8 mouse cellular contexts compared by ENCODE assay signal in the genomic region with DNA sequence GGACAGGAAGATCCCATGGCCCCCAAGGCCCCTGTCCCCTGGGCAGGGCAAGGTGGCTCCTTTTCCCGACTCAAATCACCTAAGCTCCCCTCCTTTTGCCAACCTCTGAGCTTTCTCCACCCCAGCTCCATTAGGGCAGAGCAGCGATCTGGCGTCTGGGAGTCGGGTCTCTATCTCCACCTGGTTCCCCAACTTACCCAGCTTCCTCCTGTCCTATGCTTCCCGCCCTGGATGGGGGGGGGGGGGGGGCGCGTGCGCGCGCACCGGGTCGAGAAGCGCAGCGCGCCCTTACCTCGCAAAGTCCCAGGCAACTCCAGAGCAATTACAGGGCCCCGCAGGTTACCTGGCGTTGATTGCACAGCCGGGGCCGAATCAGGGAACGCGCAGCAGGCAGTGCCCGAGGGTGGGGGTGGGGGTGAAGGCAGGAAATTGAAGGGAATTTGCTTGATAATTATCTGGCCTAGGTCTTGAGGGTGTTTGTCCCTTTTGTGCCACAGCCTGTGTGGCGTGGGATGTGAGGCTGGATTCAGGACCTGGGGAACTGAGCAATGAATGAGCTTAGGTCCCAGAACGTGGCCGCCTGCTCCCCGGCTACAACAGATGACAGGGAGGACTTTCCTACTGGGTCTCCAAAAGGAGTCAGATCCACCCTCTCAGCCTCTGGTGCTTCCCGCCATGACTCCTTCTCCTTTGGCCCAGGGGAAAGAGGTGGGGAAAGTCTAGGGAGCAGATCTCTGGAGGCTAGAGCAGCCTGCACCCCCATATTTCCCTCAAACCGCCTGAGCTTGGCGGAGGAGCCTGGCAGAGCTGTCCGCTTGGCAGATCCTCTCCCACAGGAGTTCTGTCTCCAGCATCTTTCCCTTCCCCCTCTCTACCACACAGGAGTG.
DNase-seq lines count a peak whose midpoint lies in the region; ATAC-seq and TF ChIP-seq lines count a peak whose summit lies in the region.

No protein-coding gene starts in this region.

- H3K4me2 ChIP-seq in forebrain, embryonic 11.5 days (ENCODE audit: low read depth, low read length, severe bottlenecking): peak overlapping the region; percentile 68
- peak overlapping the region; percentile 37 for H3K4me2 ChIP-seq in liver, embryonic 14.5 days (ENCODE audit: low read depth)

- TF ChIP-seq CTCF in gastrocnemius, adult 2 months (IDR thresholded peaks at IDR 0.05): no peak
- TF ChIP-seq CTCF in liver, embryonic 14.5 days (IDR thresholded peaks at IDR 0.05; ENCODE audit: low read depth): no peak

- TF ChIP-seq EP300 in liver, embryonic 14.5 days (IDR thresholded peaks at IDR 0.05; ENCODE audit: low read depth): no peak

- 5% methylated on average over 31 of the region's 31 CpGs for WGBS in forebrain, embryonic 11.5 days
- 7% methylated on average over 26 of the region's 31 CpGs for WGBS in liver, embryonic 14.5 days (ENCODE audit: insufficient replicate concordance)

- H3K9ac ChIP-seq in forebrain, embryonic 11.5 days (ENCODE audit: low read length): peak overlapping the region; percentile 44
- H3K9ac ChIP-seq in liver, embryonic 14.5 days (replicated peaks): no peak overlapping the region

- H3K4me3 ChIP-seq in gastrocnemius, adult 2 months: peak overlapping the region; percentile 53
- peak overlapping the region; percentile 25 for H3K4me3 ChIP-seq in forebrain, embryonic 11.5 days (ENCODE audit: low read depth, low read length)
- H3K4me3 ChIP-seq in liver, embryonic 14.5 days (ENCODE audit: insufficient read depth in 1 of 2, low read depth in 2 of 2, low read length in 2 of 2): no peak overlapping the region; a peak in 1 of 4 replicates

- H3K9me3 ChIP-seq in forebrain, embryonic 11.5 days (ENCODE audit: control insufficient read depth, low read length): no peaks in the 10 kb centered on the region
- H3K9me3 ChIP-seq in liver, embryonic 14.5 days (ENCODE audit: control insufficient read depth, low read length): no peaks in the 10 kb centered on the region

- intact Hi-C loops in gastrocnemius, adult 2 months (cut with DNase I): no loop called here

- no peak for DNase-seq in gastrocnemius, adult 2 months
- no peak for DNase-seq in gastrocnemius, postnatal 4 days (ENCODE audit: low spot score in 2 of 2)
- peak; percentile 72 for DNase-seq in ES-CJ7 (ENCODE audit: low read depth, low spot score)
- peak; percentile 74 for DNase-seq in forebrain, embryonic 11.5 days (ENCODE audit: low spot score)
- no peak for DNase-seq in liver, embryonic 14.5 days (ENCODE audit: low read depth in 3 of 3, low spot score in 3 of 3)
- no peak for DNase-seq in adrenal gland, adult (ENCODE audit: inconsistent age in 2 of 2, low spot score in 1 of 2)
- DNase-seq in left cerebral cortex, adult 9 months (ENCODE audit: low spot score in 2 of 2): no peak
- DNase-seq in gastrocnemius, adult 8-10 months (ENCODE audit: low spot score in 2 of 2): no peak

- H3K27me3 ChIP-seq in forebrain, embryonic 11.5 days (ENCODE audit: control insufficient read depth, insufficient read depth, low read length): peaks cover 11% of the 10 kb centered on the region
- peaks cover 8% of the 10 kb centered on the region; the same call in 1 of the 2 replicates for H3K27me3 ChIP-seq in liver, embryonic 14.5 days (ENCODE audit: control insufficient read depth, insufficient read depth, low read length)

- ATAC-seq in forebrain, embryonic 11.5 days (replicated peaks; ENCODE audit: low FRiP score): peak; percentile 72
- no peak for ATAC-seq in liver, embryonic 14.5 days (ENCODE audit: insufficient read depth)

- H3K36me3 ChIP-seq in forebrain, embryonic 11.5 days (ENCODE audit: control insufficient read depth, insufficient read depth, low read length): no peaks in the 10 kb centered on the region
- no peaks in the 10 kb centered on the region for H3K36me3 ChIP-seq in liver, embryonic 14.5 days (replicated peaks; ENCODE audit: control insufficient read depth, insufficient read depth, low read depth)

- peaks cover 10% of the 10 kb centered on the region for H3K4me1 ChIP-seq in forebrain, embryonic 11.5 days (replicated peaks; ENCODE audit: control insufficient read depth, insufficient read depth, low read length)
- peaks cover 0 to 2% of the 10 kb centered on the region in 2 experiments; a peak in 1 of 4 replicates for H3K4me1 ChIP-seq in liver, embryonic 14.5 days (replicated peaks; ENCODE audit: control insufficient read depth in 2 of 2, insufficient read depth in 2 of 2, low read length in 1 of 2)

- no peak overlapping the region for H3K27ac ChIP-seq in gastrocnemius, adult 2 months
- H3K27ac ChIP-seq in forebrain, embryonic 11.5 days (ENCODE audit: low read depth, low read length): no peak overlapping the region
- H3K27ac ChIP-seq in liver, embryonic 14.5 days: no peak overlapping the region

Comparison
In these comparisons a context has a peak if more than half of its experiments do, and no peak if none do; other contexts are left out.
1. DNase-seq: peak in ES-CJ7 (single experiment) and forebrain, embryonic 11.5 days (single experiment); none in gastrocnemius, adult 2 months (single experiment), gastrocnemius, postnatal 4 days (0 of 2), liver, embryonic 14.5 days (0 of 3), adrenal gland, adult (0 of 2), left cerebral cortex, adult 9 months (0 of 2) and gastrocnemius, adult 8-10 months (0 of 2).
2. H3K4me3 ChIP-seq: peak in gastrocnemius, adult 2 months (single experiment) and forebrain, embryonic 11.5 days (single experiment); none in liver, embryonic 14.5 days (0 of 2).